Mouse (Mus musculus): ENCODE results near the gene Agap3. TPM values are rescaled to one million over a fixed set of nuclear protein-coding genes. Genes with fewer than 3 reads are reported as not detected.
A peak's percentile ranks its signal among the peaks of the same experiment; 100 is the strongest.

The Agap3 gene
- polyA plus RNA-seq, 1 experiment = 44.7 TPM

DNA sequence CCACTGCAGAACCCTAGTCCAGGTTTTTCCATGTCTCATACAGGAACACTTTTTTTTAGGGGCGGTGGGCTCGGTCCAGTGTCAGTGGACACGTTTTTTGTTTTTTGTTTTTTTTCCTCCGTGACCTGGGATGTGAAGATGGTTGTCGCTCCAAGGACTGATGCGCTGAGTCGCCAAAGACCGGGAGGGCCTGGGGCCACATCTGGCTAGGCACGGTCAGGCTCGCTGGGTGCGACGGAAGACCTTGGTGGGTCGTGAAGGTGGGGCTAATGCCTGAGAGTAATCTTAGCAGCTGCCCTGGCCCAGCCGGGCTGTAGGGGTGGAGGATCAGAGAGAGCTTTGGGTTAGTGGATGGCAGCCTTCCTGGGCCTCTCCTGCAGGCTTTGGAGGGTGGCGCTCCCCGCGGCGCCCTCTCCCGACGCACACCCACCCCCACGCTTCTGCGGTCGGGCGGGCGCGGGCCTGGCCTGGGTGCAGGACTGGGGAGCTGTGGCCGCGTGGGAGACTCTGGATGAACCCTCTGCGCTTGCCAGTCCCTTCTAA lies 785 bp downstream of the Agap3 start:
- peak overlapping the region; percentile 75 for H3K4me3 ChIP-seq (ENCODE audit: extremely low read depth, insufficient read depth, insufficient read length)

DNA sequence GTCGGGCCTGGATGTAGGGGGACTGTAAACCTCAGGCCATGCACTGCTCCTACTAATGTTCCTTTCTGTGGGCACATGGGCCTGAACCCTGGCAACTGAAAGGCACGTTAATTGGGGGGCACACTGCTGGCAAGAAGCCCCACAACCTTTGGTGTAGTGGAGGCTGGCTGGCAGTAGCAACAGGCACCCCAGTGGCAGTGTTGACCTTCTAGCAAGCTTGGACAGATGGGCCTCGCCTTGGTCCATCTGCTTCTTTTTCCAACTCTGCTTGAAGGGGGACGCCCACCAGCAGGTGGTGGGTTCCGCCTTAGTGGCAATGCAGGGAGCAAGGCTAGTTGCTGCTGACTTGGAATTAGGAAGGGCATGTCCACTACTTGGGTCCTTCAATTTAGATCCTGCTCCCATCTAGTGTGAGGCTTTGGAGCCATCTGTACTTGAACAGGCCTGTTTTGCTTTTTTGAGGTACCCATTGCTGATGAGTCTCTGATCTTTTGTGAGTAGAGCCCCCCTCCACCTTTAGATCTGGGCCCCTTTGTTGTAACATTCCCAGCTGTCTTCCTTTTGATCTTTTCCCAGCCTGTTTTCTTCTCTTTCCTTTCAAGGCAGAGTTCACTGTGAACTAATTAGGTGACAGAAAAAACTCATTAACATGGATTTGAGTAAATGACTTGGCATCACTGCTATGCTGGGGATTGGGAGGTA lies 1.5 kb downstream of the Agap3 start:
- no peak for DNase-seq (ENCODE audit: low read depth in 1 of 2, low spot score in 2 of 2)
- no peak for TF ChIP-seq POLR2A (IDR thresholded peaks at IDR 0.05; ENCODE audit: low read depth, low read length)
- no peak for TF ChIP-seq CTCF (IDR thresholded peaks at IDR 0.05; ENCODE audit: extremely low read depth, insufficient read depth, insufficient read length, insufficient replicate concordance)
- Histone ChIP-seq H3K4me1 (ENCODE audit: control insufficient read depth, insufficient read depth, insufficient read length) (peaks cover 8% of the 10 kb centered on the region), H3K36me3 (ENCODE audit: control insufficient read depth, insufficient read depth, low read length) (no peaks in the 10 kb centered on the region), H3K27me3 (ENCODE audit: control insufficient read depth, insufficient read depth, low read length) (no peaks in the 10 kb centered on the region), H3K27ac (ENCODE audit: insufficient read depth, low read length) (no peak overlapping the region), H3K4me3 (ENCODE audit: extremely low read depth, insufficient read depth, insufficient read length) (peak overlapping the region; percentile 75; the same call in 1 of the 2 replicates)
- WGBS = 61% methylated on average over 5 of the region's 5 CpGs

More for the DNA sequence above, 785 bp downstream of the Agap3 start:
- H3K4me1 ChIP-seq (ENCODE audit: control insufficient read depth, insufficient read depth, insufficient read length) = peaks cover 10% of the 10 kb centered on the region
- H3K36me3 ChIP-seq (ENCODE audit: control insufficient read depth, insufficient read depth, low read length) = no peaks in the 10 kb centered on the region
- no peak for DNase-seq (ENCODE audit: low read depth in 1 of 2, low spot score in 2 of 2)
- H3K27me3 ChIP-seq (ENCODE audit: control insufficient read depth, insufficient read depth, low read length) = no peaks in the 10 kb centered on the region
- TF ChIP-seq CTCF (IDR thresholded peaks at IDR 0.05; ENCODE audit: extremely low read depth, insufficient read depth, insufficient read length, insufficient replicate concordance) (no peak), POLR2A (IDR thresholded peaks at IDR 0.05; ENCODE audit: low read depth, low read length) (no peak)
- 3% methylated on average over 29 of the region's 29 CpGs for WGBS
- H3K27ac ChIP-seq (ENCODE audit: insufficient read depth, low read length) = peak overlapping the region; percentile 40; the same call in 1 of the 2 replicates

DNA sequence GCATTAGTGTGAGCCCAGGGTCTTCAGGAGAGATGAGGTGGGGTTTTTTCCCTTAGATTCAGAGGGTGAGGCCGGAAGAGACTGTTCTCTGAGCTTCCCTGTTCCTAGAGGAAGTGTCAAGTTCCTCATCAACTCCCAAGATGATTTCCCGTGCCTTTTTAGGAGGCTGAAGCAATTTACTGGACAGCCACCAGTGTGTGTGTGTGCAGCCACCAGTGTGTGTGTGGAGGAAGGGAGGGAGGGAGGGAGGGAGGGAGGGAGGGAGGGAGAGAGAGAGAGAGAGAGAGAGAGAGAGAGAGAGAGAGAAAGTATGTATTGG lies 2.0 kb downstream of the Agap3 start:
- no peaks in the 10 kb centered on the region for H3K36me3 ChIP-seq (ENCODE audit: control insufficient read depth, insufficient read depth, low read length)
- 51% methylated on average over 2 of the region's 2 CpGs for WGBS
- DNase-seq (ENCODE audit: low read depth in 1 of 2, low spot score in 2 of 2) = no peak
- H3K27ac ChIP-seq (ENCODE audit: insufficient read depth, low read length) = no peak overlapping the region
- H3K4me3 ChIP-seq (ENCODE audit: extremely low read depth, insufficient read depth, insufficient read length) = no peak overlapping the region
- no peak for TF ChIP-seq CTCF (IDR thresholded peaks at IDR 0.05; ENCODE audit: extremely low read depth, insufficient read depth, insufficient read length, insufficient replicate concordance)
- TF ChIP-seq POLR2A (IDR thresholded peaks at IDR 0.05; ENCODE audit: low read depth, low read length) = no peak
- H3K27me3 ChIP-seq (ENCODE audit: control insufficient read depth, insufficient read depth, low read length) = no peaks in the 10 kb centered on the region
- H3K4me1 ChIP-seq (ENCODE audit: control insufficient read depth, insufficient read depth, insufficient read length) = peaks cover 8% of the 10 kb centered on the region

DNA sequence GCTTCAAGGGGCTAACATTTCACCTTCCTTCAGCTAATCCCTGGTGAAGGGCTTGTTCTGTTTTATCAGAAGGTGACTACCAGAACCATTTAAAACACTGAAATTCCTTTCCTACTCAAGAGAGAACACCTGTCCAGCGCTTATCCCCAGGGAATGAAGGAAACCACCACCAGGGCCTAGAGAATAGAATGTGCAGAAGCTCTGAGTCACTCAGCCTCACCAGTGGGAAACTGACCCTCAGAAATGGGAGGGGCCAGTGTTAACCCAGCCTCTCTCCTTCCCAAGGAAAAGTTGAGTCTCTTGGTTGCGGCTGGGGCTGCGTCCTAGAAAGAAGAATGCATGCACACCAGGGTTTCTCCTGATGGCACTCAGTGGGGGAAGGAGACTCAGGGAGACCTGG lies 3.1 kb downstream of the Agap3 start:
- 92% methylated on average over 3 of the region's 3 CpGs for WGBS
- peaks cover 8% of the 10 kb centered on the region for H3K4me1 ChIP-seq (ENCODE audit: control insufficient read depth, insufficient read depth, insufficient read length)
- TF ChIP-seq POLR2A (IDR thresholded peaks at IDR 0.05; ENCODE audit: low read depth, low read length) = no peak
- no peak for TF ChIP-seq CTCF (IDR thresholded peaks at IDR 0.05; ENCODE audit: extremely low read depth, insufficient read depth, insufficient read length, insufficient replicate concordance)
- no peak overlapping the region for H3K4me3 ChIP-seq (ENCODE audit: extremely low read depth, insufficient read depth, insufficient read length)
- H3K36me3 ChIP-seq (ENCODE audit: control insufficient read depth, insufficient read depth, low read length) = no peaks in the 10 kb centered on the region
- no peaks in the 10 kb centered on the region for H3K27me3 ChIP-seq (ENCODE audit: control insufficient read depth, insufficient read depth, low read length)
- no peak overlapping the region for H3K27ac ChIP-seq (ENCODE audit: insufficient read depth, low read length)
- no peak for DNase-seq (ENCODE audit: low read depth in 1 of 2, low spot score in 2 of 2)

DNA sequence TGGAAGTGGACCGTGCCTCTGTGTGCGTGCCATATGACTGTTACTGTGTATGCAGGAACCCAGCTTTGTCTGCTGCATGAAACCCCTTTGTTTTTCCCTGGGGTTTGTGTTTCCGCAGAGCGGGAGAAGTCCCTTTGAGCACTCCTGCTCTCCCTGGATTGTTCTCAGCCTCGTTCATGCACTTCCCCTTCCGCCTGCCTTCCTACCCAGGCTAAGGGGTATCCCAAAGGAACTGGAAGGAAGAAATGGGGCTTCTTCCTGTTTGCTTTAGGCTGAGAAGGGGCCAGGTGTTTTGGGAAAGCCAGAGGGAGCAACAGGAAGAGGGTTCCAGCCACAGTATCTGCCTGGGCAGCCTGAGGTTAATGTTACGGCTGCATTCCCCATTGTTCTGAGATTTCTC lies 3.6 kb downstream of the Agap3 start:
- WGBS = 86% methylated on average over 7 of the region's 7 CpGs
- TF ChIP-seq POLR2A (IDR thresholded peaks at IDR 0.05; ENCODE audit: low read depth, low read length) (no peak), CTCF (IDR thresholded peaks at IDR 0.05; ENCODE audit: extremely low read depth, insufficient read depth, insufficient read length, insufficient replicate concordance) (no peak)
- Histone ChIP-seq H3K27me3 (ENCODE audit: control insufficient read depth, insufficient read depth, low read length) (no peaks in the 10 kb centered on the region), H3K4me1 (ENCODE audit: control insufficient read depth, insufficient read depth, insufficient read length) (peaks cover 8% of the 10 kb centered on the region), H3K4me3 (ENCODE audit: extremely low read depth, insufficient read depth, insufficient read length) (no peak overlapping the region), H3K36me3 (ENCODE audit: control insufficient read depth, insufficient read depth, low read length) (no peaks in the 10 kb centered on the region), H3K27ac (ENCODE audit: insufficient read depth, low read length) (no peak overlapping the region)
- no peak for DNase-seq (ENCODE audit: low read depth in 1 of 2, low spot score in 2 of 2)

DNA sequence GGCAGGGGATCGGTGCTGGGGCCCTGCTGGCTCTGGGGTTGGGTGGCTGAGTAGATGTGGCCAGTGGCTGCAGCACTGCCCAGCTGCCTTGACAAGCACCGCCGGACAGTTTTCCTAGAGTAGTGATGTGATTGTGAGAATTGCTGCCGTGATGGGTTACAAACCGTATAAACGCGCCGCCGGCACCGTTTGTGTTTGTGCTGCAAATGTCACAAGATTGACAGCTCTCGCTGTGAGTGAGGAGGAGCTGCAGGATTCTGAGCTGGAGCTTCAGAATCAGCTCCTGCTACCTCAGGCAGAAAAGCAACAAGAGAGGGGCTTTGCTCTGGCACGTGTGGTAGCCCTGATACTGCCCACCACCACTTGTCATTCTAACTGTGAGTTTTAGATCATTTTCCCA lies 14.8 kb downstream of the Agap3 start:
- H3K27me3 ChIP-seq (ENCODE audit: control insufficient read depth, insufficient read depth, low read length) = no peaks in the 10 kb centered on the region
- DNase-seq (ENCODE audit: low read depth in 1 of 2, low spot score in 2 of 2) = no peak
- no peak for TF ChIP-seq CTCF (IDR thresholded peaks at IDR 0.05; ENCODE audit: extremely low read depth, insufficient read depth, insufficient read length, insufficient replicate concordance)
- TF ChIP-seq POLR2A (IDR thresholded peaks at IDR 0.05; ENCODE audit: low read depth, low read length) = no peak
- no peaks in the 10 kb centered on the region for H3K4me1 ChIP-seq (ENCODE audit: control insufficient read depth, insufficient read depth, insufficient read length)
- no peak overlapping the region for H3K27ac ChIP-seq (ENCODE audit: insufficient read depth, low read length)
- H3K4me3 ChIP-seq (ENCODE audit: extremely low read depth, insufficient read depth, insufficient read length) = no peak overlapping the region
- WGBS = 92% methylated on average over 12 of the region's 12 CpGs
- no peaks in the 10 kb centered on the region for H3K36me3 ChIP-seq (ENCODE audit: control insufficient read depth, insufficient read depth, low read length)

DNA sequence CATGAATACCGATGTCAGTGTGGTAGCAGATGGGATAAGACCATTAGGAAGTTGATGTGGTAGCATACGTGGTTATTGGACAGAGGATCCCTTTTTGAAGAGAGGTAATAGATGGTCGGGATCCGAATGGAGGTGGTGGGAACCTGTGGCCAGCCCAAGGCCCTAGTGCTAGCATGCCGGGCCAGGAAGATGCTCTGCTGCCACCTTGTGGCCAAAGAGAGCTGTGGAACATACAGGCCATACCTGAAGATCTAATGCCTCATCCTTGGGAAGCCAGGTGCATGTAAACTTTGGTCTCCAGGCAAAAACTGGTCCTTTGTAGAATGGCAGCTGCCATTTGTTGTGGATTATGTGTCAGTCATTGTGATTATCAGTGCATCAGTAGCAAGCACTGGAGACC lies 18.6 kb downstream of the Agap3 start:
- Histone ChIP-seq H3K36me3 (ENCODE audit: control insufficient read depth, insufficient read depth, low read length) (no peaks in the 10 kb centered on the region), H3K27me3 (ENCODE audit: control insufficient read depth, insufficient read depth, low read length) (peaks cover 11% of the 10 kb centered on the region), H3K27ac (ENCODE audit: insufficient read depth, low read length) (no peak overlapping the region), H3K4me3 (ENCODE audit: extremely low read depth, insufficient read depth, insufficient read length) (no peak overlapping the region), H3K4me1 (ENCODE audit: control insufficient read depth, insufficient read depth, insufficient read length) (peaks cover 10% of the 10 kb centered on the region)
- DNase-seq (ENCODE audit: low read depth in 1 of 2, low spot score in 2 of 2) = peak; percentile 44 to 78
- 26% methylated on average over 5 of the region's 5 CpGs for WGBS
- TF ChIP-seq CTCF (IDR thresholded peaks at IDR 0.05; ENCODE audit: extremely low read depth, insufficient read depth, insufficient read length, insufficient replicate concordance) (peak; percentile 96), POLR2A (IDR thresholded peaks at IDR 0.05; ENCODE audit: low read depth, low read length) (no peak)
